Mouse (Mus musculus): Measurements from ENCODE around the gene Calr. TPM values are rescaled to one million over a fixed set of nuclear protein-coding genes. Genes with fewer than 3 reads are reported as not detected.

The Calr gene
- 494 TPM for polyA plus RNA-seq (2017; shearing (Covaris generic))

GRCm38 (mm10) chr8:84846722-84847572 lies at the start of gene Calr:
Gene Calr (minus strand): TSS chr8:84846934.

GRCm38 (mm10) chr8:84893709-84894134 lies 47.0 kb upstream of the Calr start, which contains the start of gene Gcdh:
Gene Gcdh (minus strand): TSS chr8:84893921.

DNA sequence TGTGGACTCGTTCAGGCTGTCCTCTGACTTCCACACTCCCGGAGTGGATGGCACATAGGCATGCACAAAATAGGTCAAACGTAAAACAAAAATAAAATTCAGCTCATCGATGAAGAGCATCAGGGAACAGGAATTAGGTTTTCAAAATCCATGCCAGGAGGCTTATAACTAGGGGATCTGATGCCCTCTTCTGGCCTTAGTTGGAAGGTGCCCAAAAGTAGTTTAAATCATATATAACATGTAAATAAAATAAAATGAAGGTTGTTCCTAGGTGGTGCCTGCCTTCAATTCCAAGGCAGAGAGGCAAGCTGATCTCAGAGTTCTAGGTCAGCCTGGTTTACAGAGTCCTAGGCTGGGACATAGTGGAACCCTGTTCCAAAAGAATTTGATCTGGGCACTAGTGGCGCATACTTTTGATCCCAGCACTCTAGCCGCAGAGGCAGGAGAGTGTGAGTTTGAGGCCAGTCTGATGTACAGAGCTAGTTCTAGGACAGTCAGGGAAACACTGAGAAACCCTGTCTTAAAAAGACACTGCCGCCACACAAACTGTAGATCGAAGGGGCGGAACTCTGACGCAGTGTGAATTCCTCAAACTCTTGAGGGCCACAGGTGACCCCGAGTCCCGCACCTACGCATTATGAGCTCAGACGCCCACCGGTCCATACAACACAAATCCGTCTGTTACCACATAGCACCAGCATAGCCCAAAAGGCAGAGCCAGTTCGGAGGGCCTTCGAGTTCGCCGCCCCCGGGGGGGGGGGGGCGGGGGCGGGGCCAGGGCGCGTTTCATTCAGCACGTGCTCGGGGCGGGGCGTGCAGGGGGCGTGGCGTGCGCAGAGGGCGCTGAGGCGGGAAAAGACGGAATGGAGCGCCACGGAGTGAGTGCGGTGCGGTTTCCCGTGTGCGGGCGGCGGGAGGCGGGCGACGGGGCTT lies 24.9 kb upstream of the Calr start, which contains the start of gene Syce2:
Syce2 (plus strand) TSS at position 736 of the 933 bp plus-strand sequence.

GRCm38 (mm10) chr8:84856864-84857441 lies 10.2 kb upstream of the Calr start, which contains the start of gene Farsa:
Gene Farsa (plus strand): TSS chr8:84856989.

DNA sequence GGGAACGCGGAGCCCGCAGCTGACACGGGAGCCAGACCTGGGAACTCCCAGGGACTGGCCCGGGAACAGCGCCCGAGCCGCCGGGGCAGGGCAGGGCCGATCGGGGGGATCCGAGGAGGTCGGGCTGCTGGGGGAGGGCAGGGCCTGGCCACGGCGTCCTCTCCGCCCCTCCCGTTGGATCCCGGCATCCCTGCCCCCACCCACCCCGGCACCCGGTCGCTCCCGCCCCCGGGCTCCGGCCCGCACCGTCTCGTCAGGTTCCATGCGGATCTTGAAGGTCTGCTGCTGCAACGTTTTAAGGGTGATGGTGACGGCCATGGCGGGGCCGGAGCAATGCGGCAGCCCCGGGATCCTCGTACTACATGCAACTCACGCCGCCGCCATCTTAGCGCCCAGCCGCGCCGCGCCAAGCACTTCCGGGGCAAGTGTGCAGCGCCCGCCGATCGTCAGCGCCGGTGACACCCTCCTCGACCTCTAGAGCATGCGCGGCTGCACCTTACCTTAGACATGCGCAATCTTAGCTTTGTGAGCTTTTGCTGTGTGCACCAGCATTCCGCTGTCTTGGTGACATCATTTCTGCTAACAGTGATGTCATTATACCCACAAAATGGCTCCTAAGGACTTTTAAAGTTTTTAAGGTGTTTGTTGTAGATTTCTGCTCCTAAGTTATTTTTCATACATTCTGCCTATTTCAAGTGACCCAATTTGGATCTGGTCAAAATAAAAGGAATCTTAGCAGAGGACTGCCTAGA lies 6.3 kb downstream of the Calr start, which contains the start of gene Rad23a:
Rad23a (minus strand) TSS at position 418 of the 752 bp plus-strand sequence.

DNA sequence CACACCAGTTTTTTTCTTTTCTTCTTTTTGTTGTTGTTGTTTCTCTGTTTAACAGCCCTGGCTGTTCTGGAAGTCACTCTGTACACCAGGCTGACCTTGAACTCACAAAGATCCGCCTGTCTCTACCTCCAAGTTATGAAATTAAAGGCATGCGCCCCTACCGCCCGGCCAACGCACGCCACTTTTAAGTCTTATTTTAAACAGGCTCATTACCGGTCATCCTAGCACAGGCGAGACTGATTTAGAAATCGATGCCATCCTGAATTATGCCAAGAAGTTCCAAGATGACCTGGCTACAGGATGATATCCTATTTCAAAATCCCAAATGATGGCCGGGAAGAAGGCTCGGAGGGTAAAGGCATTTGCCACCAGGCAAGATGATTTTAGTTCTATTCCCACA lies 15.2 kb downstream of the Calr start, which contains the start of gene Gadd45gip1:
Gadd45gip1 (plus strand) TSS at position 33 of the 400 bp plus-strand sequence.

DNA sequence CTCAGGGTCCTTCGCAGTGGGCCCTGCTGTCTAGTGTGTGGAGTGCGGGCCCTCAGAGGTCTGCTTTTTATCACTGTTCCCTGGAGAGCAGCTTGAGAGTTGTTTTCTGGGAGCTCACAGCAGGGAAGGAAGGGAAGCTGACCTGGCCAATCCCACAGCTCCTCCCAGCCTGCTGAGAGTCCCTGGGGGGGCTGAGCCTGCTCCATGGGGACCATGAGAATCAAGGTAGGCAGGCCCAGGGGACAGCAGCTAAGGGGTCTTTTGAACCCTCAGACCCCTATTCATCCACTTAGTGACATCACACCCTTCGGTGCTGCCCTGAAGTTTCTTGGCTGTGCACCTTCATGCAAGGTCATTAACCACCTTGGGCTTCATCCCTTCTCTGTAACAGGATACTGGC lies 24.0 kb downstream of the Calr start, which contains the start of gene Dand5:
Dand5 (minus strand) TSS at position 101 of the 400 bp plus-strand sequence.

DNA sequence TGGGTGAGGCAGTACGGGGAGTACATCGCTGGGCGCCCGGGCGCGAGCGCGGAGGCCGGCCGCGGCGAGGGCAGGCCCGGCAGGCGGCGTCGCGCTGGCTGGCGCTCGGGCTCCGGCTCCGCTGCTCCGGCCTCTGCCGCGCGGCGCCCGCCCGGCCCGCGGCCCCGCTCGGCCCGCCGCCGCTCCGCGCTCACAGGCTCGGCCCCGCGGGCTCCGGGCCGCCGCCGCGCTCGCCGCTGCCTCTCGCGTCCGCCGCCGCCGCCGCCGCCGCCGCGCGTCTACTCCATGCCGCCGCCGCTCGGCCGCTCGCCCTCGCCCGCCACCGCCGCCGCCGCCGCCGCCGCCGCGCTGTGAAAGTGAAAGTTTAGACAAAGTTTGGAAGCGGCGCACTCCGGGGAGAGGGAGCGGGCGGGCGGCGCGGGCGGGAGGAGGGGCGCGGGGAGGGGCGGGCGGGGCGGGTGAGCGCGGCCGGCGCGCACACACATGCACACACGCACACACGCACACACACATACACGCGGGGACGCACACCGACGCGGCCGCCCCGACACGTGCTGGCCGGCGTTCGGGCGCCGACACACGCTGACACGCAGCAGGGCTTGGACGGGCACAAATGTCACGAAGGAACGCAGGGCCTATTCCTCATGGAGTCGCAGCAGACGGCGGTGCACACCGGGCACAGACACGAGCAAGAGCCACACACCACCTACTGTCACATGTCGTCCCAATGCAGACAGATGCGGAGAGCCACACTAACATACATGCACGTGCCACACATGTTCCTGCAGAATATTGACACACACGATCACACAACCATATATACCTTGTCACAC lies 46.5 kb downstream of the Calr start, which contains the start of gene Nfix:
Nfix (minus strand) TSS at position 346 of the 833 bp plus-strand sequence.

Other genes with a start within 250 kb of the Calr start
- gene Ier2, start 184.1 kb downstream of the Calr start, polyA plus RNA-seq (2017; shearing (Covaris generic)), result 110 TPM
- 72.2 TPM for gene Trmt1, start 160.6 kb downstream of the Calr start, polyA plus RNA-seq (2017; shearing (Covaris generic))
- gene Nacc1, start 159.1 kb downstream of the Calr start, polyA plus RNA-seq (2017; shearing (Covaris generic)), result 2.4 TPM
- 0.40 TPM for gene Lyl1, start 145.5 kb downstream of the Calr start, polyA plus RNA-seq (2017; shearing (Covaris generic))
- 35.6 TPM for gene G430095P16Rik, start 123.9 kb downstream of the Calr start, polyA plus RNA-seq (2017; shearing (Covaris generic))
- 4.7 TPM for gene Nfix, start 46.6 kb downstream of the Calr start, polyA plus RNA-seq (2017; shearing (Covaris generic))
- gene Dand5, start 24.1 kb downstream of the Calr start, polyA plus RNA-seq (2017; shearing (Covaris generic)), result 7.8 TPM
- 20.8 TPM for gene Gadd45gip1, start 15.4 kb downstream of the Calr start, polyA plus RNA-seq (2017; shearing (Covaris generic))
- gene Rad23a, start 6.3 kb downstream of the Calr start, polyA plus RNA-seq (2017; shearing (Covaris generic)), result 200 TPM
- 110 TPM for gene Farsa, start 10.1 kb upstream of the Calr start, polyA plus RNA-seq (2017; shearing (Covaris generic))
- gene Syce2, start 25.2 kb upstream of the Calr start, polyA plus RNA-seq (2017; shearing (Covaris generic)), result 7.1 TPM
- 38.4 TPM for gene Gcdh, start 47.0 kb upstream of the Calr start, polyA plus RNA-seq (2017; shearing (Covaris generic))
- gene Klf1, start 55.0 kb upstream of the Calr start, polyA plus RNA-seq (2017; shearing (Covaris generic)), result 0.60 TPM
- gene Dnase2a, start 61.6 kb upstream of the Calr start, polyA plus RNA-seq (2017; shearing (Covaris generic)), result 22.3 TPM
- gene Mast1, start 90.4 kb upstream of the Calr start, polyA plus RNA-seq (2017; shearing (Covaris generic)), result 1.3 TPM
- not detected for gene Rtbdn, start 100.1 kb upstream of the Calr start, polyA plus RNA-seq (2017; shearing (Covaris generic))
- not detected for gene Gm49661, start 122.5 kb upstream of the Calr start, polyA plus RNA-seq (2017; shearing (Covaris generic))
- 233 TPM for gene Prdx2, start 122.7 kb upstream of the Calr start, polyA plus RNA-seq (2017; shearing (Covaris generic))
- gene Rnaseh2a, start 122.8 kb upstream of the Calr start, polyA plus RNA-seq (2017; shearing (Covaris generic)), result 108 TPM
- 339 TPM for gene Junb, start 131.8 kb upstream of the Calr start, polyA plus RNA-seq (2017; shearing (Covaris generic))
- 4.4 TPM for gene Hook2, start 143.7 kb upstream of the Calr start, polyA plus RNA-seq (2017; shearing (Covaris generic))
- gene Best2, start 167.6 kb upstream of the Calr start, polyA plus RNA-seq (2017; shearing (Covaris generic)), result not detected
- gene Asna1, start 178.3 kb upstream of the Calr start, polyA plus RNA-seq (2017; shearing (Covaris generic)), result 60.6 TPM
- 122 TPM for gene Trir, start 179.9 kb upstream of the Calr start, polyA plus RNA-seq (2017; shearing (Covaris generic))
- 51.4 TPM for gene Tnpo2, start 190.0 kb upstream of the Calr start, polyA plus RNA-seq (2017; shearing (Covaris generic))
- gene Fbxw9, start 213.1 kb upstream of the Calr start, polyA plus RNA-seq (2017; shearing (Covaris generic)), result 10.1 TPM
- gene Gm5741, start 221.0 kb upstream of the Calr start, polyA plus RNA-seq (2017; shearing (Covaris generic)), result 2.5 TPM
- 57.7 TPM for gene Dhps, start 224.8 kb upstream of the Calr start, polyA plus RNA-seq (2017; shearing (Covaris generic))
- 190 TPM for gene Wdr83os, start 233.8 kb upstream of the Calr start, polyA plus RNA-seq (2017; shearing (Covaris generic))
- gene Wdr83, start 234.4 kb upstream of the Calr start, polyA plus RNA-seq (2017; shearing (Covaris generic)), result 46.6 TPM
- gene Man2b1, start 236.3 kb upstream of the Calr start, polyA plus RNA-seq (2017; shearing (Covaris generic)), result 167 TPM

Measured in CD4-positive, CD25-positive, alpha-beta regulatory T cell, adult 9 weeks (primary cell).